Mouse (Mus musculus) lung, adult 2 months (tissue): Measurements from ENCODE around the gene Kcnj10.

ENCODE experiments used
- CTCF ChIP-seq: fragments of 200-500 bp; IDR thresholded peaks from 2 replicates; pipeline ENCODE4 v1.5.1; 2011; ENCODE audit warnings: mild to moderate bottlenecking, low read length, control low read depth; ENCODE audit not compliant: insufficient read depth
- POLR2A ChIP-seq: fragments of 200-500 bp; IDR thresholded peaks from 2 replicates; pipeline ENCODE4 v1.6.1; 2011; ENCODE audit warnings: low read depth, mild to moderate bottlenecking, control low read depth, low read length, borderline replicate concordance; ENCODE audit errors: extremely low read depth

GRCm38 (mm10) chr1:172319921-172320411 is 21.0 kb upstream of the Kcnj10 start:
- TF ChIP-seq CTCF, result no peak
- TF ChIP-seq POLR2A, result no peak
